Mouse (Mus musculus) C2C12 (cell line): ENCODE measurements at regions not wholly inside any gene's neighbourhood (a gene's known extent, or its start where the extent isn't known, plus 50 kb on each side); places are given as distances from the start of the nearest gene placed in this dataset.

Experiments used
- CEBPB ChIP-seq: IDR thresholded peaks from one replicate; pipeline ENCODE4 v1.6.1; 2011; ENCODE audit warnings: low read depth, mild to moderate bottlenecking, control low read depth, moderate library complexity
- CTCF ChIP-seq: IDR thresholded peaks from one replicate; pipeline ENCODE4 v1.5.1; 2011; ENCODE audit not compliant: control insufficient read depth, insufficient read depth, insufficient read length
- FOSL1 ChIP-seq: IDR thresholded peaks from one replicate; pipeline ENCODE4 v1.8.0; 2011; ENCODE audit warnings: mild to moderate bottlenecking, low read length; ENCODE audit not compliant: poor library complexity, insufficient read depth, severe bottlenecking
- MAX ChIP-seq: IDR thresholded peaks from one replicate; pipeline ENCODE4 v1.6.1; 2011; ENCODE audit warnings: mild to moderate bottlenecking, control low read depth
- MYOD1 ChIP-seq: IDR thresholded peaks from one replicate; pipeline ENCODE4 v1.6.1; 2011; ENCODE audit warnings: low read depth; ENCODE audit not compliant: control insufficient read depth, insufficient read length
- USF1 ChIP-seq: IDR thresholded peaks from one replicate; pipeline ENCODE4 v1.6.1; 2011; ENCODE audit warnings: low read depth, mild to moderate bottlenecking, control low read depth, moderate library complexity

- TF ChIP-seq CTCF (no peak), MAX (no peak), USF1 (no peak), FOSL1 (no peak), CEBPB (no peak), MYOD1 (no peak)
These were observed 61.7 kb upstream of the Trim52 start for GRCm38 (mm10) chr14:106044274-106044673.
